Mouse (Mus musculus): ENCODE data around the gene Atg16l1. TPM values are rescaled to one million over a fixed set of nuclear protein-coding genes. Genes with fewer than 3 reads are reported as not detected.
"Not testable (repeated sequence)": the region's sequence is repeated elsewhere in the genome, so short reads cannot be mapped to it uniquely, and the experiment has no call there.

Atg16l1 gene
- polyA plus RNA-seq, 1 experiment from 2014 or later: 21.7 TPM

DNA sequence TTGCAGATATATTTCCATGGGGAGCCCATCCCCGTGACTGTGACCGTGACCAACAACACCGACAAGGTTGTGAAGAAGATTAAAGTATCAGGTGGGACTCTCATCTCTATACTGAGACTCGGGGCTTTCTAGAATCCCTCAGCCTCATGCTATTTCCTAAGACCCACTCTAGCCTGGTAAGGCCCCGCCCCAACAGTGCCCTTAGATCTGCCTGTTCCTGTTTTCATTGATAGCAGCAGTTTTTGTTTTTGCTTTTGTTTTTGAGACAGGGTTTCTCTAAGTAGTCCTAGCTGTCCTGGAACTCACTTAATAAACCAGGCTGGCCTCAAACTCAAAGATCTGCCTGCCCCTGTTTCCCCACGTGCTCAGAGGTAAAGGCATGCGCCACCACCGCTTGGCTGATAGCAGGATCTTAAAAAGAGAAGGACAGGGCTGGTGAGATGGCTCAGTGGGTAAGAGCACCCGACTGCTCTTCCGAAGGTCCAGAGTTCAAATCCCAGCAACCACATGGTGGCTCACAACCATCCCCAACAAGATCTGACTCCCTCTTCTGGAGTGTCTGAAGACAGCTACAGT, 68.8 kb downstream of the Atg16l1 start:
- Histone ChIP-seq H3K9ac (replicated peaks; ENCODE audit: low read depth) (no peak overlapping the region), H3K27ac (ENCODE audit: low read length) (no peak overlapping the region), H3K4me2 (replicated peaks; ENCODE audit: low read depth, low read length) (no peak overlapping the region), H3K9me3 (ENCODE audit: low read length) (no peaks in the 10 kb centered on the region), H3K36me3 (ENCODE audit: insufficient read depth, low read length) (no peaks in the 10 kb centered on the region), H3K4me3 (ENCODE audit: low read depth, low read length) (no peak overlapping the region), H3K27me3 (replicated peaks; ENCODE audit: insufficient read depth, low read length) (no peaks in the 10 kb centered on the region), H3K4me1 (ENCODE audit: insufficient read depth, low read depth, low read length) (no peaks in the 10 kb centered on the region)
- ATAC-seq: no peak
- DNase-seq (ENCODE audit: low spot score): no peak
- 93% methylated on average over 10 of the region's 10 CpGs for WGBS
- TF ChIP-seq EP300 (IDR thresholded peaks at IDR 0.05): no peak
- TF ChIP-seq CTCF (IDR thresholded peaks at IDR 0.05): no peak

DNA sequence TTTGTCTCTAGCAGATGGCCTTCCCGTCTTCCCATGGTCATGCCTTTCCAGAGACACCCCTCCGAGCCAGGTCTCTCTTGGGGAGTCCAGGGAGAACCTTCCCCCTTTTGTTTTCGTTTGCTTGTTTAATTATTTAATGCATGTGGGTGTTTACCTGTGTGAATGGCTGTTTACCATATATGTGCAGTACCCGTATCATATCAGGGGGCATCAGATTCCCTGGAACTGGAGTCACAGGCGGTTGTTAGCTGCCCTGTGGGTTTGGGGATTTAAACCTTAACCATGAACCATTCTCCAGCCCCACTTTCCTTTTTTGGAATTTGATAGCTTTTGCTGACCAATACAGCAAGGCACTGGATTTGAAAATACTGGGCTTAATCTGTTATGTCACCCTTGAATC, 69.6 kb downstream of the Atg16l1 start:
- H3K4me1 ChIP-seq (ENCODE audit: insufficient read depth, low read depth, low read length): no peaks in the 10 kb centered on the region
- no peak overlapping the region for H3K27ac ChIP-seq (ENCODE audit: low read length)
- no peaks in the 10 kb centered on the region for H3K36me3 ChIP-seq (ENCODE audit: insufficient read depth, low read length)
- no peak overlapping the region for H3K4me3 ChIP-seq (ENCODE audit: low read depth, low read length)
- TF ChIP-seq EP300 (IDR thresholded peaks at IDR 0.05): no peak
- no peak for TF ChIP-seq CTCF (IDR thresholded peaks at IDR 0.05)
- no peaks in the 10 kb centered on the region for H3K27me3 ChIP-seq (replicated peaks; ENCODE audit: insufficient read depth, low read length)
- H3K9ac ChIP-seq (replicated peaks; ENCODE audit: low read depth): no peak overlapping the region
- DNase-seq (ENCODE audit: low spot score): no peak
- WGBS: 86% methylated on average over 5 of the region's 5 CpGs
- no peak for ATAC-seq
- no peak overlapping the region for H3K4me2 ChIP-seq (replicated peaks; ENCODE audit: low read depth, low read length)
- H3K9me3 ChIP-seq (ENCODE audit: low read length): no peaks in the 10 kb centered on the region

DNA sequence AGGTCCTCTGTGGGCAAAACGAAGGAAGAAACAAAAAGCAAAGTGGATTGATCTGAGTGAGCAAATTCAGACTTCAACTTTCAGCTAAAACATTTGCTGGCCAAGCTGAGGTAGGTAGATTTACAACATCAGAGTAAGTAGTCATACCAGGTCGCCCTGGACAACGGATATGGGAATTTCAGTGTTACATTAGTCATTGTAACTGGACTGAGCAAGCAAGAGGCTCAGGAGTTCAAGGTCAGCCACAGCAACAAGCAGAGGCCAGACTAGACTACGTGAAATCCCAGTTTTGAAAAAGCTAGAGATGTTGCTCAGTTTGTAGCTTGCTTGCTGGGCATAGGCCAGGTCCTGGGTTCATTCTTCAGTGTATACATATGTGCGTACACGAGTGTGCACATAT, 70.3 kb downstream of the Atg16l1 start:
- H3K4me3 ChIP-seq (ENCODE audit: low read depth, low read length): no peak overlapping the region

DNA sequence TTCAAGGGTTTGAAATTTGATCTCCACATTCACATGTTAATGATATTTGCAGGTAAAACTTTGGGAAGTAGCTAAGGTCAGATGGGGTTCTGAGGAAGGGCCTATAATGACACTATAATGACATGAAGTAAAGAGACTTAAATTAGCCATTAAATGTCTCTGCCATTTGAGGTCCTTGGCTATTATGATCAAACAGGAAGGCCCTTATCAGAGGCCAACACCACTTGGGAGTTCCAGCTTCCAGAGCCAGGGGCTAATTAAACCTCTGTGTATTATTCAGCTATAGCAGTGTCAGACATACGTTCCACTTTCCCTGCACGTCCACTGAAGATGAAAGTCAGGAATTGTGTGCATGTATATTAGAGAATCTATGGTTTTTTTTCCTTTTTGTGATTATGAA, 70.8 kb downstream of the Atg16l1 start:
- Histone ChIP-seq H3K9ac (replicated peaks; ENCODE audit: low read depth) (no peak overlapping the region), H3K27ac (ENCODE audit: low read length) (no peak overlapping the region), H3K9me3 (ENCODE audit: low read length) (no peaks in the 10 kb centered on the region), H3K4me1 (ENCODE audit: insufficient read depth, low read depth, low read length) (no peaks in the 10 kb centered on the region), H3K4me2 (replicated peaks; ENCODE audit: low read depth, low read length) (no peak overlapping the region), H3K4me3 (ENCODE audit: low read depth, low read length) (no peak overlapping the region), H3K27me3 (replicated peaks; ENCODE audit: insufficient read depth, low read length) (no peaks in the 10 kb centered on the region), H3K36me3 (ENCODE audit: insufficient read depth, low read length) (no peaks in the 10 kb centered on the region)
- whole genome bisulfite sequencing: 78% methylated on average over 2 of the region's 2 CpGs
- no peak for ATAC-seq
- TF ChIP-seq EP300 (IDR thresholded peaks at IDR 0.05): no peak
- TF ChIP-seq CTCF (IDR thresholded peaks at IDR 0.05): no peak
- DNase-seq (ENCODE audit: low spot score): no peak

More for the DNA sequence above, 70.3 kb downstream of the Atg16l1 start:
- H3K4me1 ChIP-seq (ENCODE audit: insufficient read depth, low read depth, low read length): no peaks in the 10 kb centered on the region
- DNase-seq (ENCODE audit: low spot score): no peak
- H3K9me3 ChIP-seq (ENCODE audit: low read length): no peaks in the 10 kb centered on the region
- WGBS: 92% methylated on average over 6 of the region's 6 CpGs
- ATAC-seq: no peak
- no peaks in the 10 kb centered on the region for H3K27me3 ChIP-seq (replicated peaks; ENCODE audit: insufficient read depth, low read length)
- H3K27ac ChIP-seq (ENCODE audit: low read length): no peak overlapping the region
- no peak overlapping the region for H3K9ac ChIP-seq (replicated peaks; ENCODE audit: low read depth)
- no peaks in the 10 kb centered on the region for H3K36me3 ChIP-seq (ENCODE audit: insufficient read depth, low read length)
- H3K4me2 ChIP-seq (replicated peaks; ENCODE audit: low read depth, low read length): no peak overlapping the region
- TF ChIP-seq EP300 (IDR thresholded peaks at IDR 0.05) (no peak), CTCF (IDR thresholded peaks at IDR 0.05) (no peak)

DNA sequence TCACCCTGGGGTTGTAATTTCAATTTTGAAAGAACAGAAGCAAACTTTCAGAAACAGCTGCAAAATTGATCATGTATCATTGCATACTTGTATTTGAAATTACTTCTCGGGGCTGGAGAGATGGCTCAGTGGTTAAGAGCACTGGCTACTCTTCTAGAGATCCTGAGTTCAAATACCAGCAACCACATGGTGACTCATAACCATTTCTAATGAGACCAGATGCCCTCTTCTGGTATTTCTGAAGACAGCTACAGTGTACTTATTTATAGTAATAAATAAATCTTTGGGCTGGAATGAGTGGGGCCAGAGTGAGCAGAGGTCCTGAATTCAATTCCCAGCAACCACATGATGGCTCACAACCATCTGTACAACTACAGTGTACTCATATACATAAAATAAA, 71.8 kb downstream of the Atg16l1 start:
- H3K4me2 ChIP-seq (replicated peaks; ENCODE audit: low read depth, low read length); H3K36me3 ChIP-seq (ENCODE audit: insufficient read depth, low read length); H3K4me3 ChIP-seq (ENCODE audit: low read depth, low read length); DNase-seq (ENCODE audit: low spot score); H3K9ac ChIP-seq (replicated peaks; ENCODE audit: low read depth); H3K4me1 ChIP-seq (ENCODE audit: insufficient read depth, low read depth, low read length); H3K27me3 ChIP-seq (replicated peaks; ENCODE audit: insufficient read depth, low read length); H3K27ac ChIP-seq (ENCODE audit: low read length); H3K9me3 ChIP-seq (ENCODE audit: low read length); ATAC-seq: not testable (repeated sequence)
- WGBS: 89% methylated on average over 1 of the region's 1 CpGs

DNA sequence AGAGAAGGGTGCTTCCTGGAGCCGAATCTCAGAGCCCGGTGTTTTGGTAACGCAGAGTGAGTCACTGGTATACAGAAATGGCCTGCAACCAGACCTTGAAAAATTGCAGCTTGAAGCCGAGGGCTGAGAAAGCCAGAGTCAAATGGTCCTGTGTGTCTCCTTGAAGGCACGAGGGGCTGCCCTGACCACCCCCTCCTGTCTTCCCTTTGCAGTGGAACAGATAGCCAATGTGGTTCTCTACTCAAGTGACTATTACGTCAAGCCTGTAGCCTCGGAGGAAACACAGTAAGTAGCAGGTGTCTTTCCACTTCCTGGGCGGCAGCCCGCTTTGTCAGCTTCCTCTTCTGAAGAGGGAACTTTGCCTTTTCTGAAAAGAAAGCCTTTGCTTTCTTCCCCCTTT, 72.5 kb downstream of the Atg16l1 start:
- TF ChIP-seq CTCF (IDR thresholded peaks at IDR 0.05) (no peak), EP300 (IDR thresholded peaks at IDR 0.05) (no peak)
- ATAC-seq: no peak

More for the DNA sequence above, 72.5 kb downstream of the Atg16l1 start:
- no peak overlapping the region for H3K9ac ChIP-seq (replicated peaks; ENCODE audit: low read depth)
- H3K27me3 ChIP-seq (replicated peaks; ENCODE audit: insufficient read depth, low read length): no peaks in the 10 kb centered on the region
- H3K27ac ChIP-seq (ENCODE audit: low read length): no peak overlapping the region
- WGBS: 49% methylated on average over 9 of the region's 9 CpGs
- no peak overlapping the region for H3K4me3 ChIP-seq (ENCODE audit: low read depth, low read length)
- no peaks in the 10 kb centered on the region for H3K4me1 ChIP-seq (ENCODE audit: insufficient read depth, low read depth, low read length)
- no peaks in the 10 kb centered on the region for H3K9me3 ChIP-seq (ENCODE audit: low read length)
- DNase-seq (ENCODE audit: low spot score): peak; percentile 50
- H3K4me2 ChIP-seq (replicated peaks; ENCODE audit: low read depth, low read length): no peak overlapping the region
- H3K36me3 ChIP-seq (ENCODE audit: insufficient read depth, low read length): no peaks in the 10 kb centered on the region

All from lung, postnatal 0 days (tissue).